Mouse (Mus musculus): ENCODE measurements around the gene Izumo4. TPM values are rescaled to one million over a fixed set of nuclear protein-coding genes. Genes with fewer than 3 reads are reported as not detected.

Izumo4 gene
- polyA plus RNA-seq, 1 experiment, result 75.4 TPM

- no peak for DNase-seq (ENCODE audit: low read depth)
These were observed 32.1 kb upstream of the Izumo4 start for GRCm38 (mm10) chr10:80669737-80670485.

- no peak for DNase-seq (ENCODE audit: low read depth)
These were observed 31.5 kb upstream of the Izumo4 start for GRCm38 (mm10) chr10:80670531-80670930.

- no peak for DNase-seq (ENCODE audit: low read depth)
These were observed 30.7 kb upstream of the Izumo4 start for GRCm38 (mm10) chr10:80671251-80671650.

GRCm38 (mm10) chr10:80671936-80672690, 29.9 kb upstream of the Izumo4 start:
- no peak for DNase-seq (ENCODE audit: low read depth)

GRCm38 (mm10) chr10:80673690-80674089, 28.3 kb upstream of the Izumo4 start:
- DNase-seq (ENCODE audit: low read depth), result no peak

GRCm38 (mm10) chr10:80674161-80674711, 27.7 kb upstream of the Izumo4 start:
- no peak for DNase-seq (ENCODE audit: low read depth)

- DNase-seq (ENCODE audit: low read depth), result no peak
These were observed 27.1 kb upstream of the Izumo4 start for GRCm38 (mm10) chr10:80674851-80675404.

- no peak for DNase-seq (ENCODE audit: low read depth)
These were observed 26.4 kb upstream of the Izumo4 start for GRCm38 (mm10) chr10:80675405-80676197.

GRCm38 (mm10) chr10:80676198-80676928, 25.6 kb upstream of the Izumo4 start:
- no peak for DNase-seq (ENCODE audit: low read depth)

GRCm38 (mm10) chr10:80677128-80677875, 24.7 kb upstream of the Izumo4 start:
- DNase-seq (ENCODE audit: low read depth), result no peak

GRCm38 (mm10) chr10:80677942-80678436, 24.0 kb upstream of the Izumo4 start, which contains the start of gene Mknk2:
Gene Mknk2 (minus strand): TSS chr10:80678112.
- DNase-seq (ENCODE audit: low read depth), result no peak

GRCm38 (mm10) chr10:80678601-80679377, 23.2 kb upstream of the Izumo4 start:
- no peak for DNase-seq (ENCODE audit: low read depth)

GRCm38 (mm10) chr10:80679556-80680259, 22.3 kb upstream of the Izumo4 start:
- DNase-seq (ENCODE audit: low read depth), result no peak

GRCm38 (mm10) chr10:80680260-80680696, 21.7 kb upstream of the Izumo4 start:
- no peak for DNase-seq (ENCODE audit: low read depth)

GRCm38 (mm10) chr10:80682003-80682402, 20.0 kb upstream of the Izumo4 start:
- no peak for DNase-seq (ENCODE audit: low read depth)

GRCm38 (mm10) chr10:80683647-80684046, 18.3 kb upstream of the Izumo4 start:
- DNase-seq (ENCODE audit: low read depth), result no peak

- DNase-seq (ENCODE audit: low read depth), result no peak
These were observed 17.8 kb upstream of the Izumo4 start for GRCm38 (mm10) chr10:80684214-80684613.

- DNase-seq (ENCODE audit: low read depth), result no peak
These were observed 17.0 kb upstream of the Izumo4 start for GRCm38 (mm10) chr10:80684984-80685383.

All from gonadal fat pad, adult 2 months (tissue).